Mouse (Mus musculus): ENCODE results near the gene Cyp4x1. TPM values are rescaled to one million over a fixed set of nuclear protein-coding genes. Genes with fewer than 3 reads are reported as not detected.
A peak's percentile ranks its signal among the peaks of the same experiment; 100 is the strongest.

The Cyp4x1 gene
- polyA plus RNA-seq, 2 experiments = 0.06 to 0.08 TPM

- ATAC-seq (ENCODE audit: insufficient read depth) (no peak), DNase-seq (ENCODE audit: low read depth in 3 of 3, low spot score in 3 of 3) (no peak)
- H3K9me3 ChIP-seq (ENCODE audit: control insufficient read depth, low read length) = no peaks in the 10 kb centered on the region
- no peak overlapping the region for H3K4me2 ChIP-seq (ENCODE audit: low read depth)
- H3K4me1 ChIP-seq (replicated peaks; ENCODE audit: control insufficient read depth in 2 of 2, insufficient read depth in 2 of 2, low read length in 1 of 2) = no peaks in the 10 kb centered on the region
- no peak for TF ChIP-seq EP300 (IDR thresholded peaks at IDR 0.05; ENCODE audit: low read depth)
- no peak for TF ChIP-seq CTCF (IDR thresholded peaks at IDR 0.05; ENCODE audit: low read depth)
- no peak overlapping the region for H3K9ac ChIP-seq (replicated peaks)
- H3K4me3 ChIP-seq (ENCODE audit: insufficient read depth in 1 of 2, low read depth in 2 of 2, low read length in 2 of 2) = no peak overlapping the region
- H3K36me3 ChIP-seq (replicated peaks; ENCODE audit: control insufficient read depth, insufficient read depth, low read depth) = no peaks in the 10 kb centered on the region
- H3K27me3 ChIP-seq (ENCODE audit: control insufficient read depth, insufficient read depth, low read length) = no peaks in the 10 kb centered on the region
- no peak overlapping the region for H3K27ac ChIP-seq
- WGBS (ENCODE audit: insufficient replicate concordance) = 51% methylated on average over 2 of the region's 2 CpGs
Observed at GRCm38 (mm10) chr4:115121162-115121561, 12.9 kb downstream of the Cyp4x1 start.

DNA sequence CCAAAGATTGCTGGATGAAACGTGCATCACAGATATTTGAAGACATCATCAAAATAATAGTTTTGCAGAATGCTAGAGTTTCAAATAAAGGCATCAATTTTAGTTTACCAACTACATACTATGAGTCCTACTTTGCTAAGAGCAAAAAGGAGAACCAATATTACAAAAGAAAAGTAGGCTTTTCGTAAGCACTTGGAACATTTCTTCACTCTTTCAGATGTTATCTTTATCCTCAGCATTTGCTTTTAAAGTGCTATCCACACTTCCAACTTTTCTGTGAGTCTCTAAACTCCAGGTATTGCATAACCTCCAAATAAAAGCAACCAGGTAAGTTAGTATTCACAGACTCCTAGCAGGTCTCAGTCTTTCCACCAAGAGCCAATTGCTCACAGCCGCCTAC, 14.4 kb downstream of the Cyp4x1 start:
- 59% methylated on average over 3 of the region's 3 CpGs for WGBS (ENCODE audit: insufficient replicate concordance)
- ATAC-seq (ENCODE audit: insufficient read depth) (no peak), DNase-seq (ENCODE audit: low read depth in 3 of 3, low spot score in 3 of 3) (no peak)
- Histone ChIP-seq H3K4me2 (ENCODE audit: low read depth) (no peak overlapping the region), H3K9me3 (ENCODE audit: control insufficient read depth, low read length) (no peaks in the 10 kb centered on the region), H3K36me3 (replicated peaks; ENCODE audit: control insufficient read depth, insufficient read depth, low read depth) (no peaks in the 10 kb centered on the region), H3K4me3 (ENCODE audit: insufficient read depth in 1 of 2, low read depth in 2 of 2, low read length in 2 of 2) (no peak overlapping the region), H3K9ac (replicated peaks) (no peak overlapping the region), H3K27ac (no peak overlapping the region), H3K27me3 (ENCODE audit: control insufficient read depth, insufficient read depth, low read length) (no peaks in the 10 kb centered on the region), H3K4me1 (replicated peaks; ENCODE audit: control insufficient read depth in 2 of 2, insufficient read depth in 2 of 2, low read length in 1 of 2) (no peaks in the 10 kb centered on the region)
- no peak for TF ChIP-seq EP300 (IDR thresholded peaks at IDR 0.05; ENCODE audit: low read depth)
- no peak for TF ChIP-seq CTCF (IDR thresholded peaks at IDR 0.05; ENCODE audit: low read depth)

GRCm38 (mm10) chr4:115113266-115113665, 20.8 kb downstream of the Cyp4x1 start:
- Histone ChIP-seq H3K27ac (no peak overlapping the region), H3K9ac (replicated peaks) (no peak overlapping the region), H3K27me3 (ENCODE audit: control insufficient read depth, insufficient read depth, low read length) (no peaks in the 10 kb centered on the region), H3K9me3 (ENCODE audit: control insufficient read depth, low read length) (no peaks in the 10 kb centered on the region), H3K4me1 (replicated peaks; ENCODE audit: control insufficient read depth in 2 of 2, insufficient read depth in 2 of 2, low read length in 1 of 2) (no peaks in the 10 kb centered on the region), H3K4me3 (ENCODE audit: insufficient read depth in 1 of 2, low read depth in 2 of 2, low read length in 2 of 2) (no peak overlapping the region), H3K36me3 (replicated peaks; ENCODE audit: control insufficient read depth, insufficient read depth, low read depth) (no peaks in the 10 kb centered on the region), H3K4me2 (ENCODE audit: low read depth) (no peak overlapping the region)
- ATAC-seq (ENCODE audit: insufficient read depth) = no peak
- DNase-seq (ENCODE audit: low read depth in 3 of 3, low spot score in 3 of 3) = no peak
- whole genome bisulfite sequencing (ENCODE audit: insufficient replicate concordance) = 12% methylated on average over 5 of the region's 5 CpGs
- TF ChIP-seq CTCF (IDR thresholded peaks at IDR 0.05; ENCODE audit: low read depth) = peak; percentile 56
- TF ChIP-seq EP300 (IDR thresholded peaks at IDR 0.05; ENCODE audit: low read depth) = no peak

DNA sequence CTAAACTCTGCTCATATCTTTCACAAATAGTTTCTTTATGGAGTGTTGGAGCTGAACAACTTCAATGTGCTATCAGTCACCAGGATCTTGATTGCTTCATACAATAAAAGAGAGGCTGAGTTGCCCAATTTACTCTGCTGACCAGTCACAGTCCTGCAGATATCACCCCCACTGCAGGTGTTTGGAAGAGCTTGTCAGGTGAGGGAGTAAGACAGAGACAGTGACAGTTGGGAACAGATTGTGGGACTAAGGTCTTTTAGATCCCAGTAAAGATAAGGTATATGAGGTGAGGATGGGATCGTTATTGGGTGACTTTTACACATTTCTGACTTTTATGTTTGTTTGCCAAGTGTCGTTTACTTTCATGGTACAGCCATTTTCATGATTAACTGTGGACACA, 22.9 kb downstream of the Cyp4x1 start:
- ATAC-seq (ENCODE audit: insufficient read depth) = no peak
- no peak for DNase-seq (ENCODE audit: low read depth in 3 of 3, low spot score in 3 of 3)
- H3K4me2 ChIP-seq (ENCODE audit: low read depth) = no peak overlapping the region
- H3K27ac ChIP-seq = no peak overlapping the region
- no peaks in the 10 kb centered on the region for H3K36me3 ChIP-seq (replicated peaks; ENCODE audit: control insufficient read depth, insufficient read depth, low read depth)
- 48% methylated on average over 2 of the region's 2 CpGs for WGBS (ENCODE audit: insufficient replicate concordance)
- H3K27me3 ChIP-seq (ENCODE audit: control insufficient read depth, insufficient read depth, low read length) = no peaks in the 10 kb centered on the region
- no peak overlapping the region for H3K9ac ChIP-seq (replicated peaks)
- H3K4me1 ChIP-seq (replicated peaks; ENCODE audit: control insufficient read depth in 2 of 2, insufficient read depth in 2 of 2, low read length in 1 of 2) = no peaks in the 10 kb centered on the region
- no peak overlapping the region for H3K4me3 ChIP-seq (ENCODE audit: insufficient read depth in 1 of 2, low read depth in 2 of 2, low read length in 2 of 2)
- H3K9me3 ChIP-seq (ENCODE audit: control insufficient read depth, low read length) = no peaks in the 10 kb centered on the region
- TF ChIP-seq CTCF (IDR thresholded peaks at IDR 0.05; ENCODE audit: low read depth) (no peak), EP300 (IDR thresholded peaks at IDR 0.05; ENCODE audit: low read depth) (no peak)

- Histone ChIP-seq H3K9me3 (ENCODE audit: control insufficient read depth, low read length) (no peaks in the 10 kb centered on the region), H3K4me1 (replicated peaks; ENCODE audit: control insufficient read depth in 2 of 2, insufficient read depth in 2 of 2, low read length in 1 of 2) (peaks cover 14 to 15% of the 10 kb centered on the region in 2 experiments), H3K27me3 (ENCODE audit: control insufficient read depth, insufficient read depth, low read length) (no peaks in the 10 kb centered on the region), H3K4me3 (ENCODE audit: insufficient read depth in 1 of 2, low read depth in 2 of 2, low read length in 2 of 2) (no peak overlapping the region), H3K9ac (replicated peaks) (no peak overlapping the region; the same call in 1 of the 2 replicates), H3K27ac (0 out of 2 replicates have a peak overlapping the region, but pooled peaks have one; percentile 8), H3K36me3 (replicated peaks; ENCODE audit: control insufficient read depth, insufficient read depth, low read depth) (no peaks in the 10 kb centered on the region), H3K4me2 (ENCODE audit: low read depth) (peak overlapping the region; percentile 29)
- no peak for TF ChIP-seq CTCF (IDR thresholded peaks at IDR 0.05; ENCODE audit: low read depth)
- TF ChIP-seq EP300 (IDR thresholded peaks at IDR 0.05; ENCODE audit: low read depth) = no peak
- ATAC-seq (ENCODE audit: insufficient read depth) (peak; percentile 82), DNase-seq (ENCODE audit: low read depth in 3 of 3, low spot score in 3 of 3) (peak in 1 of 3 experiments; percentile 46)
- 21% methylated on average over 4 of the region's 4 CpGs for WGBS (ENCODE audit: insufficient replicate concordance)
Observed at GRCm38 (mm10) chr4:115103510-115103909, 30.6 kb downstream of the Cyp4x1 start.
